Mouse (Mus musculus): ENCODE measurements around the gene Man2c1. TPM values are rescaled to one million over a fixed set of nuclear protein-coding genes. Genes with fewer than 3 reads are reported as not detected.

Man2c1 gene
- polyA plus RNA-seq, 1 experiment: 140 TPM

DNA sequence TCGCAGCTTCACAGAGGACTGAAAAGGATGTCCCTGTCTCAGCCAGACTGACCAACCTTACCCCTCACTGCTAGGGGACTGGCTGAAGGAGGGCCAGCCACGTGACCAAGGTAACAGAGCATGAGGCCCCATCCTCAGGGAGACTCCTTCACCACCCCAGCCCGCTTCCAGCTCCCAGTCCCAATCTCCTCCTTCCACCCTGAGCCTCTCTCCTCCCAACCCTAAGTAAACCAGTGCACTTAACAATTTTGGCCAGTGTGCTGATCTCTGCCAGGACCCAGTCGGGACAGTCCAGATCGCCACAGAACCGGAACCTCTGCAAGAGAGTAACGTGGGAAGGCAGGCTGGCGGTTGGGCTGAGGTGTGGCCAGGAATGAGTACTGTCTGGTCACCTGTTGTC, 26.3 kb downstream of the Man2c1 start:
- Histone ChIP-seq H3K4me1 (ENCODE audit: control insufficient read depth, insufficient read depth, insufficient read length, low read length) (peaks cover 10% of the 10 kb centered on the region; the same call in 1 of the 2 replicates), H3K36me3 (ENCODE audit: control insufficient read depth, insufficient read depth, low read length) (peaks cover 13% of the 10 kb centered on the region; the same call in 1 of the 2 replicates), H3K4me3 (ENCODE audit: low read depth, low read length) (no peak overlapping the region), H3K27me3 (ENCODE audit: control insufficient read depth, insufficient read depth, low read length) (no peaks in the 10 kb centered on the region), H3K27ac (ENCODE audit: insufficient read depth, low read depth, low read length) (no peak overlapping the region)
- no peak for TF ChIP-seq CTCF (IDR thresholded peaks at IDR 0.05; ENCODE audit: extremely low read depth, insufficient read length, insufficient replicate concordance, low read depth, low read length)
- no peak for TF ChIP-seq POLR2A (IDR thresholded peaks at IDR 0.05; ENCODE audit: low read depth, low read length)
- 88% methylated on average over 8 of the region's 8 CpGs for WGBS

DNA sequence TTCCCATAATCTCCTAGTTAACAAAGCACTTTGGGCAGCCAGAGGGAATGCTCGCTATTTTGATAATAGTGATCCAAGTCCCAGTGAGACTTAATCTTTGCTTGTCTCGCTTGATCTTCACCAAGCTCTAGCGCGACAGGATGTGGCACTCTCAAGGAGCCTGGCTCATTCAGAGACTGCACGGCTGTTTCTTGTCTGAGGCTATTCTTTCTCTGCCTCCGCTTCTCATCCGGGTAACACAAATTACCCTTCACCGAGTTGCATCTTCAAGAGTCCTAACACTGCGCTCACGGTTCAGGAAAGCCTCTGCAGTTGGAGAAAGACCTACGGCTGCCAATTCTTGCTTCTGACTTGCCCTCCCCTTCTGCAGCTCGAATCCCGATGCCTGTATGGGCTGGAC, 27.0 kb downstream of the Man2c1 start:
- Histone ChIP-seq H3K4me3 (ENCODE audit: low read depth, low read length) (peak overlapping the region; percentile 82), H3K4me1 (ENCODE audit: control insufficient read depth, insufficient read depth, insufficient read length, low read length) (peaks cover 10% of the 10 kb centered on the region; the same call in 1 of the 2 replicates), H3K27me3 (ENCODE audit: control insufficient read depth, insufficient read depth, low read length) (no peaks in the 10 kb centered on the region), H3K36me3 (ENCODE audit: control insufficient read depth, insufficient read depth, low read length) (peaks cover 13% of the 10 kb centered on the region; the same call in 1 of the 2 replicates), H3K27ac (ENCODE audit: insufficient read depth, low read depth, low read length) (no peak overlapping the region)
- TF ChIP-seq POLR2A (IDR thresholded peaks at IDR 0.05; ENCODE audit: low read depth, low read length) (no peak), CTCF (IDR thresholded peaks at IDR 0.05; ENCODE audit: extremely low read depth, insufficient read length, insufficient replicate concordance, low read depth, low read length) (no peak)
- 22% methylated on average over 13 of the region's 13 CpGs for WGBS

DNA sequence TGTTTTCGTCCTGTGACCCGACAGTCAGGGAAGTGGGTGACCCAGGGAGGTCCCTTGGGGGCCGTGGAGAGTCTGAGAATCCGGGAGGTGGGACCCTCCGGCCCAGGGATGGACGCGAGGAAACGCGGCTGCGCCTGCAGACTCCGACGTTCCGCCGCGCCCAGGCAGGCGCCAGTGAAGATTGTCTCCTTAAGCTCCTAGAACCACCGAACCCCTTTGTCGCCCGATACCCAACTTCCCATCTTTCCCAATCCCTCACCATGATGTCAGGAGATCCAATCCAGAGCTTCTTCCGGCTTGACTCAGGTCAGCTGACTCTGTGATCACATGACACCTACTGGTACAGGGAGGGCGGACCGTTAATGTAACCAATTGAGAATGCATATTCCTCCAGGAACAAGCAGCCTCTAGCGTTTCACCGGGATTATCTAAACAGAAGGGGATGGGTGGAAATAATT, 27.6 kb downstream of the Man2c1 start, which contains the start of gene Commd4:
Gene Commd4, minus strand, starts transcription at position 319 of the 458 bp plus-strand sequence.
- H3K27ac ChIP-seq (ENCODE audit: insufficient read depth, low read depth, low read length): 0 out of 2 replicates have a peak within 1 kb of the TSS, but pooled peaks have one; percentile 8
- peaks cover 13% of the 10 kb centered on the region; the same call in 1 of the 2 replicates for H3K36me3 ChIP-seq (ENCODE audit: control insufficient read depth, insufficient read depth, low read length)
- no peaks in the 10 kb centered on the region for H3K27me3 ChIP-seq (ENCODE audit: control insufficient read depth, insufficient read depth, low read length)
- peaks cover 10% of the 10 kb centered on the region; the same call in 1 of the 2 replicates for H3K4me1 ChIP-seq (ENCODE audit: control insufficient read depth, insufficient read depth, insufficient read length, low read length)
- TF ChIP-seq CTCF (IDR thresholded peaks at IDR 0.05; ENCODE audit: extremely low read depth, insufficient read length, insufficient replicate concordance, low read depth, low read length) (no peak; the same call in 1 of the 2 replicates), POLR2A (IDR thresholded peaks at IDR 0.05; ENCODE audit: low read depth, low read length) (no peak; the same call in 1 of the 2 replicates)
- WGBS: under 1% methylated on average over 24 of the region's 24 CpGs
- peak within 1 kb of the TSS; percentile 82 for H3K4me3 ChIP-seq (ENCODE audit: low read depth, low read length)

DNA sequence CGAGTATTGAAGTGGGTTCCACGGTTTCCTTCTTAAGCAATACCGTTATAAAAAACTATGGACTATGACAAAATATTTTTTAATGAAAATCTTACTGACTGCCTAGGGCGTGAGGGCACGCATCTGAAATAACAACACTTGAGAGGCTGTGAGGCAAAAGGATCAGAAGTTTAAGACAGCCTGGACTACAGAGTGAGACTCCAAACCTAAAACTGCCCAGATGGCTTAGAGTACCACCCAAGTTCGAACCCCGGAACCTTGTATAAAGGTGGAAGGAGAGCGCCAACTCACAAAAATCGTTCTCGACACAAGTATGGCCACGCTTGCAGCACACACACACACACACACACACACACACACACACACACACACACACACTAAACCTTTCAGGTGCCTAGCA, 28.0 kb downstream of the Man2c1 start:
- no peaks in the 10 kb centered on the region for H3K27me3 ChIP-seq (ENCODE audit: control insufficient read depth, insufficient read depth, low read length)

DNA sequence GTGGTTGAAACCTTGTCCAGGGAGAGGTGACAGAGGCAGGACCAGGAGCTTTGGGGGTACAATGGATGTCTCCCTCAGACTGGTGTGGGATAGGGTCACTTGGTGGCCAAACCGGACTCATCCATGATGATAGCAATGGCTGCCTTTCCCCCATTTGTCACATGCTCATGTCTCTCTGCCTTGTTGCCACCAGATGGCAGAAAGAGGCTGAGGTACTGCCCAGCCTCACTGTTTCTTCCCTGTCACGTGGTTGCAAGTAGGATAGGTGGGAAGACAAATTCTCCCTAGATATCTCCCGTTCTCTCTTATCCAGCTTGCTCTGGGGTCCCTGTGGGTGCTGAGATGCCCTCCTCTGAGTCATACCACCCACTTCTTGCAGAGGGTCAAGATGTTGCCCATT, 32.0 kb downstream of the Man2c1 start:
- H3K4me3 ChIP-seq (ENCODE audit: low read depth, low read length): no peak overlapping the region
- H3K36me3 ChIP-seq (ENCODE audit: control insufficient read depth, insufficient read depth, low read length): no peaks in the 10 kb centered on the region
- TF ChIP-seq CTCF (IDR thresholded peaks at IDR 0.05; ENCODE audit: extremely low read depth, insufficient read length, insufficient replicate concordance, low read depth, low read length) (peak; percentile 56; the same call in 1 of the 2 replicates), POLR2A (IDR thresholded peaks at IDR 0.05; ENCODE audit: low read depth, low read length) (no peak)

More for the DNA sequence above, 28.0 kb downstream of the Man2c1 start:
- H3K4me1 ChIP-seq (ENCODE audit: control insufficient read depth, insufficient read depth, insufficient read length, low read length): peaks cover 10% of the 10 kb centered on the region; the same call in 1 of the 2 replicates
- no peak overlapping the region for H3K27ac ChIP-seq (ENCODE audit: insufficient read depth, low read depth, low read length)
- H3K36me3 ChIP-seq (ENCODE audit: control insufficient read depth, insufficient read depth, low read length): peaks cover 13% of the 10 kb centered on the region; the same call in 1 of the 2 replicates
- WGBS: 32% methylated on average over 11 of the region's 11 CpGs
- no peak overlapping the region for H3K4me3 ChIP-seq (ENCODE audit: low read depth, low read length)
- TF ChIP-seq POLR2A (IDR thresholded peaks at IDR 0.05; ENCODE audit: low read depth, low read length) (no peak), CTCF (IDR thresholded peaks at IDR 0.05; ENCODE audit: extremely low read depth, insufficient read length, insufficient replicate concordance, low read depth, low read length) (no peak)

DNA sequence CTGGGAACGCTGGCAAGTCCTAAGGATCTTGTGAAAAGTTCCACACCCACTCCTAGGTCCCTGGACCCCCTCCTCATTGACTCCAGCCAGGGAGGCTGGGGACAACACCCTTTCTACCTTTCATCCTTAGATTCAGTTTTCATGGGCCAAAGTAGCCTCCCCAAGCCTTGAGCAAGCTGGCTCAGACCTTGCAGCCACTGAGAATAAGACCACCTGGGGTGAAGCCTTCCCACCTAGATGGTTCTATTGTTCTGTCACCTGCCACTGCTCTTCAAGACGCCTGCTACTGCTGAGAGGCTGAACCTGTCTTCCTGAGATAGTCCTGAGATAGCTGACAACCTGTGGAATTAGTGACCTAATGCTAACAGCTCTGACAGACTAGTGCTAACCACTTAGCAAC, 32.6 kb downstream of the Man2c1 start:
- no peaks in the 10 kb centered on the region for H3K36me3 ChIP-seq (ENCODE audit: control insufficient read depth, insufficient read depth, low read length)
- no peak for TF ChIP-seq CTCF (IDR thresholded peaks at IDR 0.05; ENCODE audit: extremely low read depth, insufficient read length, insufficient replicate concordance, low read depth, low read length)
- TF ChIP-seq POLR2A (IDR thresholded peaks at IDR 0.05; ENCODE audit: low read depth, low read length): no peak
- no peak overlapping the region for H3K4me3 ChIP-seq (ENCODE audit: low read depth, low read length)
- no peak overlapping the region for H3K27ac ChIP-seq (ENCODE audit: insufficient read depth, low read depth, low read length)
- 45% methylated on average over 2 of the region's 2 CpGs for WGBS
- H3K27me3 ChIP-seq (ENCODE audit: control insufficient read depth, insufficient read depth, low read length): no peaks in the 10 kb centered on the region
- H3K4me1 ChIP-seq (ENCODE audit: control insufficient read depth, insufficient read depth, insufficient read length, low read length): no peaks in the 10 kb centered on the region; the same call in 1 of the 2 replicates

More for the DNA sequence above, 32.0 kb downstream of the Man2c1 start:
- Histone ChIP-seq H3K27me3 (ENCODE audit: control insufficient read depth, insufficient read depth, low read length) (no peaks in the 10 kb centered on the region), H3K4me1 (ENCODE audit: control insufficient read depth, insufficient read depth, insufficient read length, low read length) (peaks cover 3% of the 10 kb centered on the region; the same call in 1 of the 2 replicates), H3K27ac (ENCODE audit: insufficient read depth, low read depth, low read length) (no peak overlapping the region)
- WGBS: 4% methylated on average over 3 of the region's 3 CpGs

DNA sequence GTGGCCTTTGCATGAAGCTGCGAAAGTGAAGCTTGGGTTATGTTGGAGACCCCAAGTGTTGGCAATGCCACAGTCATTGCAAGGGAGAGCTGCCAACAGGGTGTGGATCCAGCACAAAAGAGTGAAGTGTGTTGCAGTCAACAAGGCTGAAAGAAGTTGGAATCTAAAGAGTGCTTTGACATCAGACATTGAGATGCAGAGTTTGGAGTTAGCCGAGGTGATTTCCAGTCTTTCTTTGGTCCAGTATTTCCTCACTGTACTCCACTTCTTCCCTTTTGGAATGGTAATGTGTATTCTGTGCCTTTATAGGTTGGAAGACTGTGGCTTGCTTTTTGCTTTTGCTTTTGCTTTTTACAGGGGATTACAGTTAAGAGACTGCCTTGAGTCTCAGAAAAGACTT, 35.7 kb downstream of the Man2c1 start:
- TF ChIP-seq POLR2A (IDR thresholded peaks at IDR 0.05; ENCODE audit: low read depth, low read length) (no peak), CTCF (IDR thresholded peaks at IDR 0.05; ENCODE audit: extremely low read depth, insufficient read length, insufficient replicate concordance, low read depth, low read length) (no peak)
- Histone ChIP-seq H3K27ac (ENCODE audit: insufficient read depth, low read depth, low read length) (no peak overlapping the region), H3K4me1 (ENCODE audit: control insufficient read depth, insufficient read depth, insufficient read length, low read length) (no peaks in the 10 kb centered on the region), H3K27me3 (ENCODE audit: control insufficient read depth, insufficient read depth, low read length) (no peaks in the 10 kb centered on the region), H3K36me3 (ENCODE audit: control insufficient read depth, insufficient read depth, low read length) (no peaks in the 10 kb centered on the region), H3K4me3 (ENCODE audit: low read depth, low read length) (no peak overlapping the region)
- 84% methylated on average over 2 of the region's 2 CpGs for WGBS

All from small intestine, adult 2 months (tissue).